Mouse (Mus musculus): ENCODE measurements around the gene Dcxr.
"Not testable (repeated sequence)": the region's sequence is repeated elsewhere in the genome, so short reads cannot be mapped to it uniquely, and the experiment has no call there.

Dcxr gene

GRCm38 (mm10) chr11:120710672-120711071 is 16.4 kb downstream of the Dcxr start:
- no peak for DNase-seq (ENCODE audit: low spot score in 2 of 2)

- no peak for DNase-seq (ENCODE audit: low spot score in 2 of 2)
Observed at GRCm38 (mm10) chr11:120709551-120709950, 17.5 kb downstream of the Dcxr start.

- no peak for DNase-seq (ENCODE audit: low spot score in 2 of 2)
Observed at GRCm38 (mm10) chr11:120707969-120708368, 19.1 kb downstream of the Dcxr start.

GRCm38 (mm10) chr11:120707225-120707624 is 19.9 kb downstream of the Dcxr start:
- no peak for DNase-seq (ENCODE audit: low spot score in 2 of 2)

- DNase-seq (ENCODE audit: low spot score in 2 of 2), result no peak
Observed at GRCm38 (mm10) chr11:120706120-120706519, 21.0 kb downstream of the Dcxr start.

- DNase-seq (ENCODE audit: low spot score in 2 of 2), result no peak
Observed at GRCm38 (mm10) chr11:120704486-120705325, 22.4 kb downstream of the Dcxr start.

- DNase-seq (ENCODE audit: low spot score in 2 of 2), result no peak
Observed at GRCm38 (mm10) chr11:120703696-120704454, 23.2 kb downstream of the Dcxr start.

GRCm38 (mm10) chr11:120697741-120698140 is 29.3 kb downstream of the Dcxr start:
- DNase-seq (ENCODE audit: low spot score in 2 of 2), result no peak

GRCm38 (mm10) chr11:120696568-120696967 is 30.5 kb downstream of the Dcxr start:
- DNase-seq (ENCODE audit: low spot score in 2 of 2), result no peak

- DNase-seq (ENCODE audit: low spot score in 2 of 2), result no peak
Observed at GRCm38 (mm10) chr11:120695641-120696040, 31.4 kb downstream of the Dcxr start.

- no peak for DNase-seq (ENCODE audit: low spot score in 2 of 2)
Observed at GRCm38 (mm10) chr11:120695184-120695583, 31.9 kb downstream of the Dcxr start.

- DNase-seq (ENCODE audit: low spot score in 2 of 2), result no peak
Observed at GRCm38 (mm10) chr11:120693461-120693860, 33.6 kb downstream of the Dcxr start.

GRCm38 (mm10) chr11:120692471-120693011 is 34.5 kb downstream of the Dcxr start:
- DNase-seq (ENCODE audit: low spot score in 2 of 2), result no peak

- no peak for DNase-seq (ENCODE audit: low spot score in 2 of 2)
Observed at GRCm38 (mm10) chr11:120689365-120689764, 37.7 kb downstream of the Dcxr start.

GRCm38 (mm10) chr11:120686650-120687272 is 40.3 kb downstream of the Dcxr start:
- no peak for DNase-seq (ENCODE audit: low spot score in 2 of 2)

- no peak for DNase-seq (ENCODE audit: low spot score in 2 of 2)
Observed at GRCm38 (mm10) chr11:120684660-120685059, 42.4 kb downstream of the Dcxr start.

- DNase-seq (ENCODE audit: low spot score in 2 of 2), result no peak
Observed at GRCm38 (mm10) chr11:120684086-120684485, 43.0 kb downstream of the Dcxr start.

GRCm38 (mm10) chr11:120683536-120683935 is 43.5 kb downstream of the Dcxr start:
- no peak for DNase-seq (ENCODE audit: low spot score in 2 of 2)

- no peak for DNase-seq (ENCODE audit: low spot score in 2 of 2)
Observed at GRCm38 (mm10) chr11:120682683-120683082, 44.4 kb downstream of the Dcxr start.

GRCm38 (mm10) chr11:120679909-120680308 is 47.2 kb downstream of the Dcxr start:
- no peak for DNase-seq (ENCODE audit: low spot score in 2 of 2)

GRCm38 (mm10) chr11:120676951-120677350 is 50.1 kb downstream of the Dcxr start:
- DNase-seq (ENCODE audit: low spot score in 2 of 2), result no peak

GRCm38 (mm10) chr11:120675875-120676274 is 51.2 kb downstream of the Dcxr start:
- not testable (repeated sequence) for DNase-seq (ENCODE audit: low spot score in 2 of 2)

All from urinary bladder, postnatal 4 days (tissue).